Mouse (Mus musculus) colon, adult 2 months (tissue): ENCODE results near the gene Rad51ap2. TPM values are rescaled to one million over a fixed set of nuclear protein-coding genes. Genes with fewer than 3 reads are reported as not detected.

ENCODE experiments used
- polyA plus RNA-seq: library from polyadenylated mRNA; depleted of rRNA; stranded (reverse); fragments of >200 nt; gene quantifications from 2 replicates; pipeline ENCODE4 v1.2.3, GENCODE M21; 2012; rRNA removed

Rad51ap2 gene
- not detected in 2 replicates for polyA plus RNA-seq

DNA sequence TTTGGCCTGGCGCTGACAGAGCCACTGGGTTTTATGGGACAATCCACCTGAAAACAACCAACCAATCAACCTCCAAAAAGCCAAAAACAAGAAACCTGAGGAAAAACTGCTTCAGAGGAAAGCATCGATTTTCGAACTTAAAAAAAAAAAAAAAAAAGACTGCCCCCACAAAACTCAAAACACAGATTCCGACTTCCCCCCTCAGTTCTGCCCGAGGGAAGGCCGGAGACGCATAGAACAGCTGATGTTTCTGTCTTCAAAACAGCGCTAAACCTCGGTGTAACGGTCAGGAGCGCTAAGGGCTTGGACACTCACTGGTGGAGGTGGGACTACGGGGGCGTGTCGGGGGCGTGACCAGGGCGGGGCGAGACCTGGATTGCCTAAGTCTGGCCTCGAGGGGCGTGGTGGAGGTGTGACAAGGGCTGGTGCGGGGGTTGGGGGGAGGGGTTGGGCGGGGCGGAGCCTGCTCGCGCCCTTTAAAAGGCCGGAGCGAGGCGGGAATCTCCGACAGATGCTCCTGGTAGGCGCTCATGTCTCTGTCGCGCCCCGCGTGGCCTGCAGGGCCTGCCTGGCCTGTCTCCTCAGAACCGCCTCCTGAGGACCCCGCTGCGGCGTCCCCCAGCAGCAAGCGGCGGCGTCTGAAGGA, at the start of gene Rad51ap2:
Gene Rad51ap2 (plus strand): TSS at position 531 of the 646 bp plus-strand sequence.

DNA sequence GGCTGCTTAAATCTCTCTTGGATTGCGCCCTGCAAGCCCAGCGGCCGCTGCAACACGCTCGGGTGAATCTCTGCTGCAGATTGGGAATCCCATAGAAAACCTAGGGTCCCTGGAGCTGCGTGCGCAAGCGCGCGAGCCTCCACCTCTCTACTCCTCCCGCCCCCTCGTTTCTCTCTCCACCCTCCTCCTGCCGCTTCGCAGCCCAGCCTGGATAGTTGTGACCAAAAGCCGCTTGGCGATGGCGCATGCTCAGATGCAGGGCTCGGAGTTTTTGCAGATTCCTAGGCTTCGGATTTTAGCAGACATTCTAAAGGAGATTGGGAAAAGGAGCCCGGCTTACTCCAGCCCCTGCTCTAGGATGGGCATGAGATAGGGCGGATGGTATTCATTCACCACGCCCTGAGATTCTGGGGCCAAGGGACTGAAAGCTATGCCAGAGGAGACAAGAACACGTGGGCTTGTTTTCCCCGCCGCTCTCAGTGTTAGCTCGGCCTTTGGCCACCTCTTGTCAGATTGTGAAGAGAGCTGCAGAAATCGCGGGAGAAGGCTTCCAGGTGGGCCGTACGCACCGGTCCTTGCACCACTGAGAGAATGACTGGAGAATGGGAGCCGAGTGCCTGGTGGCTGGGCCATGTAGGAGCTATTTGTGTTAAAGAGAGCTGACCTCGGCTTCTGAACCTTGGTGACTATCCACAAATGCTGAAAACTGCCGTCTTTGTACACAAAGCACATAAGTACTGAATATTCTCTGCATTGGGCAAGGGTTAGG, 19.2 kb upstream of the Rad51ap2 start, which contains the start of gene Vsnl1:
Gene Vsnl1 (minus strand): TSS at position 117 of the 769 bp plus-strand sequence.

Other genes starting within 250 kb of the Rad51ap2 start
- gene Msgn1, start 247.1 kb upstream of the Rad51ap2 start, polyA plus RNA-seq, result not detected in 2 replicates
- gene Gen1, start 190.3 kb upstream of the Rad51ap2 start, polyA plus RNA-seq, result 0.10 and 0.29 TPM in 2 replicates
- 2.7 and 3.6 TPM in 2 replicates for gene Smc6, start 190.2 kb upstream of the Rad51ap2 start, polyA plus RNA-seq
- gene Vsnl1, start 19.5 kb upstream of the Rad51ap2 start, polyA plus RNA-seq, result 0.06 TPM in 1 of 2 replicates, not detected in the other